Mouse (Mus musculus) frontal cortex, adult 2 months (tissue): Measurements from ENCODE around the gene Rreb1. TPM values are rescaled to one million over a fixed set of nuclear protein-coding genes. Genes with fewer than 3 reads are reported as not detected.

ENCODE experiments used
- polyA plus RNA-seq: library from polyadenylated mRNA; depleted of rRNA; stranded (reverse); fragments of >200 nt; gene quantifications from 2 replicates; pipeline ENCODE4 v1.2.3, GENCODE M21; 2012; rRNA removed

Rreb1 gene
- polyA plus RNA-seq, 1 experiment = 38.2 TPM

Other genes starting within 250 kb of the Rreb1 start
- gene Ssr1, start 215.8 kb downstream of the Rreb1 start, polyA plus RNA-seq = 31.3 and 31.9 TPM in 2 replicates